Comparison of ENCODE assay signal across 8 mouse cellular contexts in genomic region chr11:117627746-117628311, GRCm38 (mm10). TPM values are rescaled to one million over a fixed set of nuclear protein-coding genes. Genes with fewer than 3 reads are reported as not detected.
DNase-seq lines count a peak whose midpoint lies in the region; ATAC-seq and TF ChIP-seq lines count a peak whose summit lies in the region.
"Had no signal": no experiment of that assay in that cellular context is flagged by ENCODE, and none has a peak within 500 bp of the region (broad histone marks: within the 10 kb centered on the region; RNA-seq: fewer than 3 reads in every experiment).

No protein-coding gene starts in this region.

- 0 out of 2 replicates have a peak overlapping the region, but pooled peaks have one; percentile 22 for H3K9ac ChIP-seq in embryonic facial prominence, embryonic 13.5 days
- peak overlapping the region; percentile 15; the same call in 1 of the 2 replicates for H3K9ac ChIP-seq in hindbrain, embryonic 15.5 days

- no peak for TF ChIP-seq POLR2A in olfactory bulb, adult 2 months (IDR thresholded peaks at IDR 0.05; ENCODE audit: insufficient read depth, low read depth, low read length)

- H3K4me2 ChIP-seq in embryonic facial prominence, embryonic 13.5 days = peak overlapping the region; percentile 39
- H3K4me2 ChIP-seq in hindbrain, embryonic 15.5 days = peak overlapping the region; percentile 40

- H3K9me3 ChIP-seq in embryonic facial prominence, embryonic 13.5 days = no peaks in the 10 kb centered on the region
- H3K9me3 ChIP-seq in hindbrain, embryonic 15.5 days = no peaks in the 10 kb centered on the region

- H3K27me3 ChIP-seq in embryonic facial prominence, embryonic 13.5 days = peaks cover 12% of the 10 kb centered on the region; the same call in 1 of the 2 replicates
- no peaks in the 10 kb centered on the region for H3K27me3 ChIP-seq in hindbrain, embryonic 15.5 days

- peak overlapping the region; percentile 38 for H3K4me3 ChIP-seq in left cerebral cortex, adult 2 months
- peak overlapping the region; percentile 9 for H3K4me3 ChIP-seq in embryonic facial prominence, embryonic 13.5 days
- no peak overlapping the region for H3K4me3 ChIP-seq in hindbrain, embryonic 15.5 days
- H3K4me3 ChIP-seq in olfactory bulb, adult 2 months (ENCODE audit: insufficient read depth, low read depth, low read length) = peak overlapping the region; percentile 17

- intact Hi-C loops in left cerebral cortex, adult 2 months (cut with DNase I) = loop anchor here (1.0 to 5.0 kb wide), 3 partner anchors 26 to 236 kb away; partner anchors contain the start of gene Tnrc6c

- no peak for ATAC-seq in embryonic facial prominence, embryonic 13.5 days (ENCODE audit: insufficient number of reproducible peaks, insufficient read depth, low FRiP score, low TSS enrichment, low read depth)
- ATAC-seq in hindbrain, embryonic 15.5 days (ENCODE audit: low FRiP score, low read depth) = peak; percentile 76; the same call in 1 of the 2 replicates
- ATAC-seq: Patski had no signal

- TF ChIP-seq CTCF in left cerebral cortex, adult 2 months (IDR thresholded peaks at IDR 0.05) = no peak; the same call in 1 of the 2 replicates
- no peak for TF ChIP-seq CTCF in olfactory bulb, adult 2 months (IDR thresholded peaks at IDR 0.05; ENCODE audit: insufficient read depth, low read depth, low read length)

- H3K36me3 ChIP-seq in embryonic facial prominence, embryonic 13.5 days = no peaks in the 10 kb centered on the region
- H3K36me3 ChIP-seq in hindbrain, embryonic 15.5 days = no peaks in the 10 kb centered on the region

- WGBS in embryonic facial prominence, embryonic 13.5 days = 17% methylated on average over 9 of the region's 9 CpGs
- 8% methylated on average over 9 of the region's 9 CpGs for WGBS in hindbrain, embryonic 15.5 days
- 49% methylated on average over 9 of the region's 9 CpGs for WGBS in olfactory bulb, adult 2 months

- H3K27ac ChIP-seq in left cerebral cortex, adult 2 months = peak overlapping the region; percentile 92
- H3K27ac ChIP-seq in embryonic facial prominence, embryonic 13.5 days = peak overlapping the region; percentile 80
- H3K27ac ChIP-seq in hindbrain, embryonic 15.5 days (replicated peaks) = peak overlapping the region; percentile 83
- H3K27ac ChIP-seq in olfactory bulb, adult 2 months (ENCODE audit: insufficient read depth, low read depth, low read length) = no peak overlapping the region

- peaks cover 31% of the 10 kb centered on the region for H3K4me1 ChIP-seq in embryonic facial prominence, embryonic 13.5 days
- H3K4me1 ChIP-seq in hindbrain, embryonic 15.5 days (replicated peaks) = peaks cover 38% of the 10 kb centered on the region
- peaks cover 29% of the 10 kb centered on the region for H3K4me1 ChIP-seq in olfactory bulb, adult 2 months (ENCODE audit: control insufficient read depth, insufficient read depth, low read length)

- peak in 1 of 2 experiments; percentile 44 for DNase-seq in left cerebral cortex, adult 2 months (ENCODE audit: extremely low spot score in 1 of 2, low spot score in 2 of 2)
- DNase-seq in left cerebral cortex, adult 11 months (ENCODE audit: low spot score) = no peak
- no peak for DNase-seq in urinary bladder, postnatal 4 days (ENCODE audit: low spot score in 2 of 2)
- no peak for DNase-seq in adrenal gland, postnatal 25 days

RNA-seq across cellular contexts. Expression of gene Tnrc6c, which starts 26.3 kb away (rescaled TPM):
- 10 to 100 TPM; 58.5 to 62.9 TPM for total RNA-seq in left cerebral cortex, adult 2 months (2021)
- polyA plus RNA-seq in embryonic facial prominence, embryonic 13.5 days (2015; fragmentation: Nextera tagmentation; extraction: Ambion mirVana) = 18.4 and 22.5 TPM in 2 replicates
- 24.2 and 24.7 TPM in 2 replicates for polyA plus RNA-seq in hindbrain, embryonic 15.5 days (2015; fragmentation: Nextera tagmentation; extraction: Ambion mirVana)
- polyA plus RNA-seq in olfactory bulb, adult 2 months (2012; ENCODE audit: insufficient read depth, insufficient read length, low replicate concordance, missing spikeins) = not detected in 2 replicates
- 24.1 and 29.4 TPM in 2 replicates for total RNA-seq in adrenal gland, postnatal 25 days (2021)
